Mouse (Mus musculus) myocyte (in vitro differentiated cells): Measurements from ENCODE around the gene Adamts17.

Source experiments
- CEBPB ChIP-seq: IDR thresholded peaks from 2 replicates; pipeline ENCODE4 v1.6.1; 2011; ENCODE audit warnings: mild to moderate bottlenecking, moderate library complexity; ENCODE audit not compliant: poor library complexity, insufficient read depth, severe bottlenecking
- E2F4 ChIP-seq: IDR thresholded peaks from one replicate; pipeline ENCODE4 v1.6.1; 2011; ENCODE audit warnings: mild to moderate bottlenecking, control low read depth, moderate library complexity; ENCODE audit not compliant: insufficient read depth
- MAX ChIP-seq: IDR thresholded peaks from one replicate; pipeline ENCODE4 v1.6.1; 2011; ENCODE audit warnings: low read depth, mild to moderate bottlenecking, control low read depth
- MYOD1 ChIP-seq, 3 experiments: IDR thresholded peaks; one replicate each; pipeline ENCODE4 v1.6.1; 2011; ENCODE audit warnings: control low read depth in 2 of 3, low read depth in 2 of 3, mild to moderate bottlenecking in 2 of 3, moderate library complexity in 1 of 3; ENCODE audit not compliant: insufficient read length in 2 of 3, control insufficient read depth in 1 of 3
- MYOG ChIP-seq, 3 experiments: IDR thresholded peaks; one replicate each; pipeline ENCODE4 v1.6.1; 2011; ENCODE audit warnings: control low read depth in 2 of 3, low read depth in 2 of 3, mild to moderate bottlenecking in 2 of 3; ENCODE audit not compliant: insufficient read length in 2 of 3, control insufficient read depth in 1 of 3, insufficient read depth in 1 of 3
- POLR2A ChIP-seq: IDR thresholded peaks from one replicate; pipeline ENCODE4 v1.6.1; 2011; ENCODE audit warnings: low read depth, mild to moderate bottlenecking, control low read depth, moderate library complexity; ENCODE audit not compliant: insufficient read length
- POLR2AphosphoS2 ChIP-seq: IDR thresholded peaks from one replicate; pipeline ENCODE4 v1.6.1; 2011; ENCODE audit warnings: low read depth, control low read depth; ENCODE audit not compliant: insufficient read length
- TCF12 ChIP-seq: IDR thresholded peaks from one replicate; pipeline ENCODE4 v1.6.1; 2011; ENCODE audit warnings: mild to moderate bottlenecking, control low read depth; ENCODE audit not compliant: poor library complexity, insufficient read depth, severe bottlenecking
- TCF3 ChIP-seq: IDR thresholded peaks from one replicate; pipeline ENCODE4 v1.6.1; 2011; ENCODE audit warnings: low read depth, control low read depth; ENCODE audit not compliant: insufficient read length
- USF1 ChIP-seq: IDR thresholded peaks from one replicate; pipeline ENCODE4 v1.6.1; 2011; ENCODE audit warnings: low read depth, mild to moderate bottlenecking, control low read depth, moderate library complexity

GRCm38 (mm10) chr7:67149707-67150106 lies 310.2 kb downstream of the Adamts17 start:
- TF ChIP-seq MAX (no peak), POLR2A (no peak), CEBPB (no peak), USF1 (no peak), E2F4 (no peak), MYOD1 (IDR thresholded peaks at IDR 0.05; ENCODE audit: control insufficient read depth in 1 of 3, insufficient read length in 2 of 3, low read depth in 2 of 3) (no peak), POLR2AphosphoS2 (no peak), TCF3 (no peak), TCF12 (no peak), MYOG (IDR thresholded peaks at IDR 0.05; ENCODE audit: control insufficient read depth in 1 of 3, insufficient read depth in 1 of 3, insufficient read length in 2 of 3, low read depth in 2 of 3) (no peak)
